Mouse (Mus musculus): Measurements from ENCODE around the gene Mdm4.

GRCm38 (mm10) chr1:133024426-133024825, 5.9 kb downstream of the Mdm4 start:
- TF ChIP-seq CTCF (IDR thresholded peaks at IDR 0.05; ENCODE audit: borderline replicate concordance, control insufficient read depth, extremely low read depth, insufficient read depth, low read length, poor library complexity) (no peak), POLR2A (IDR thresholded peaks at IDR 0.05; ENCODE audit: control insufficient read depth, extremely low read depth, insufficient read depth, low read length, poor library complexity) (no peak)

All from thymus, adult 2 months (tissue).